15 mouse cellular contexts compared by ENCODE assay signal in genomic region chr7:110647559-110648454, GRCm38 (mm10). TPM values are rescaled to one million over a fixed set of nuclear protein-coding genes. Genes with fewer than 3 reads are reported as not detected.
A peak's percentile ranks its signal among the peaks of the same experiment; 100 is the strongest.
DNase-seq lines count a peak whose midpoint lies in the region; ATAC-seq and TF ChIP-seq lines count a peak whose summit lies in the region.
"Had no signal": no experiment of that assay in that cellular context is flagged by ENCODE, and none has a peak within 500 bp of the region (broad histone marks: within the 10 kb centered on the region; RNA-seq: fewer than 3 reads in every experiment).

No protein-coding gene starts in this region.

- H3K9ac ChIP-seq in heart, embryonic 14.5 days (ENCODE audit: low read length), result 0 out of 2 replicates have a peak overlapping the region, but pooled peaks have one; percentile 2
- H3K9ac ChIP-seq: forebrain, embryonic 15.5 days; midbrain, embryonic 15.5 days had no signal

- no peaks in the 10 kb centered on the region for H3K9me3 ChIP-seq in heart, embryonic 14.5 days (ENCODE audit: control insufficient read depth, low read length)
- H3K9me3 ChIP-seq: forebrain, embryonic 15.5 days; G1E; midbrain, embryonic 15.5 days had no signal

- H3K27me3 ChIP-seq in heart, embryonic 14.5 days (ENCODE audit: control insufficient read depth, insufficient read depth, low read length), result no peaks in the 10 kb centered on the region
- H3K27me3 ChIP-seq in testis, adult 2 months (ENCODE audit: control insufficient read depth, insufficient read depth, low read length), result no peaks in the 10 kb centered on the region
- H3K27me3 ChIP-seq: forebrain, embryonic 15.5 days; midbrain, embryonic 15.5 days had no signal

- TF ChIP-seq CTCF in testis, adult 2 months (IDR thresholded peaks at IDR 0.05; ENCODE audit: control insufficient read depth, insufficient read depth, insufficient replicate concordance, low read depth, low read length), result no peak

- H3K27ac ChIP-seq in heart, embryonic 14.5 days (replicated peaks in 1 of 2; ENCODE audit: control insufficient read depth in 1 of 2, insufficient read depth in 1 of 2, low read depth in 2 of 2, low read length in 2 of 2), result 0 out of 4 replicates have a peak overlapping the region, but pooled peaks of 1 of the 2 experiments have one; percentile 20
- H3K27ac ChIP-seq in testis, adult 2 months (ENCODE audit: control insufficient read depth, insufficient read depth, low read depth, low read length), result peak overlapping the region; percentile 86
- H3K27ac ChIP-seq: forebrain, embryonic 15.5 days; midbrain, embryonic 15.5 days had no signal

- intact Hi-C loops in left cerebral cortex, postnatal 14 days (cut with DNase I), result no loop called here

- DNase-seq in heart, postnatal 4 days, result no peak
- DNase-seq in testis, postnatal 10 days (ENCODE audit: low spot score), result no peak
- peak; percentile 43 to 65 for DNase-seq in kidney, postnatal 25 days
- DNase-seq in urinary bladder, postnatal 10 days (ENCODE audit: low spot score), result no peak
- DNase-seq in spleen, postnatal 36 days (ENCODE audit: low spot score in 2 of 2), result no peak
- no peak for DNase-seq in left cerebral cortex, postnatal 14 days (ENCODE audit: low spot score in 2 of 2)
- DNase-seq: layer of hippocampus, postnatal 36 days; lung, adult 18-20 months; right cerebral cortex, postnatal 4 days had no signal

- 65% methylated on average over 15 of the region's 15 CpGs for whole genome bisulfite sequencing in heart, embryonic 14.5 days

- peaks cover 8 to 15% of the 10 kb centered on the region in 2 experiments for H3K4me1 ChIP-seq in heart, embryonic 14.5 days (ENCODE audit: control insufficient read depth in 2 of 2, insufficient read depth in 2 of 2, low read length in 2 of 2)
- peaks cover 10% of the 10 kb centered on the region for H3K4me1 ChIP-seq in testis, adult 2 months (ENCODE audit: control insufficient read depth, insufficient read depth, low read length)
- H3K4me1 ChIP-seq: forebrain, embryonic 15.5 days; midbrain, embryonic 15.5 days had no signal

- H3K4me3 ChIP-seq in heart, embryonic 14.5 days (ENCODE audit: control insufficient read depth in 1 of 2, insufficient read depth in 1 of 2, low read depth in 1 of 2, low read length in 2 of 2), result no peak overlapping the region
- no peak overlapping the region for H3K4me3 ChIP-seq in testis, adult 2 months (ENCODE audit: control insufficient read depth, low read depth, low read length)
- H3K4me3 ChIP-seq: forebrain, embryonic 15.5 days; midbrain, embryonic 15.5 days had no signal

- H3K4me2 ChIP-seq in heart, embryonic 14.5 days (ENCODE audit: low read length), result peak overlapping the region; percentile 24; the same call in 1 of the 2 replicates
- H3K4me2 ChIP-seq: forebrain, embryonic 15.5 days; midbrain, embryonic 15.5 days had no signal

- ATAC-seq in heart, embryonic 14.5 days (ENCODE audit: insufficient number of reproducible peaks, insufficient read depth, low FRiP score, low read depth), result no peak
- ATAC-seq: forebrain, embryonic 15.5 days; midbrain, embryonic 15.5 days had no signal

- no peaks in the 10 kb centered on the region for H3K36me3 ChIP-seq in heart, embryonic 14.5 days (ENCODE audit: control insufficient read depth, insufficient read depth, low read length)
- H3K36me3 ChIP-seq in testis, adult 2 months (ENCODE audit: control insufficient read depth, insufficient read depth, low read length), result no peaks in the 10 kb centered on the region
- H3K36me3 ChIP-seq: forebrain, embryonic 15.5 days; G1E; midbrain, embryonic 15.5 days had no signal

- TF ChIP-seq POLR2A in testis, adult 2 months (IDR thresholded peaks at IDR 0.05; ENCODE audit: control insufficient read depth, low read depth, low read length), result no peak

RNA-seq across cellular contexts. Expression of gene Adm, which starts 20.3 kb away (rescaled TPM):
- polyA plus RNA-seq in heart, embryonic 14.5 days (2014; fragmentation: Nextera tagmentation; extraction: Ambion mirVana), result 13.7 and 15.3 TPM in 2 replicates
- total RNA-seq in heart, postnatal 4 days (2021), result 10 to 100 TPM; 17.1 to 18.2 TPM
- 0.30 and 0.94 TPM in 2 replicates for polyA plus RNA-seq in testis, adult 2 months (2012; rRNA removed)
- total RNA-seq in left cerebral cortex, postnatal 14 days (2021), result 1 to 10 TPM; 2.1 to 3.9 TPM
- total RNA-seq: common myeloid progenitor, adult 5-6 weeks; G1E had no signal
- polyA plus RNA-seq: G1E had no signal

RNA-seq across cellular contexts. Expression of gene Sbf2, which starts 33.1 kb away (rescaled TPM):
- polyA plus RNA-seq in heart, embryonic 14.5 days (2014; fragmentation: Nextera tagmentation; extraction: Ambion mirVana), result 37.1 and 38.4 TPM in 2 replicates
- total RNA-seq in heart, postnatal 4 days (2021), result 10 to 100 TPM; 68.4 to 70.1 TPM
- 35.2 and 37.0 TPM in 2 replicates for polyA plus RNA-seq in testis, adult 2 months (2012; rRNA removed)
- 10 to 100 TPM; 60.2 to 65.5 TPM for total RNA-seq in left cerebral cortex, postnatal 14 days (2021)
- polyA plus RNA-seq: G1E had no signal

Comparison
In these comparisons a context has a peak if more than half of its experiments do, and no peak if none do; other contexts are left out.
1. DNase-seq: peak in kidney, postnatal 25 days (2 of 2); none in heart, postnatal 4 days (single experiment), testis, postnatal 10 days (single experiment), urinary bladder, postnatal 10 days (single experiment), spleen, postnatal 36 days (0 of 2) and left cerebral cortex, postnatal 14 days (0 of 2).